ENCODE assay signal across 8 mouse cellular contexts in the genomic region with DNA sequence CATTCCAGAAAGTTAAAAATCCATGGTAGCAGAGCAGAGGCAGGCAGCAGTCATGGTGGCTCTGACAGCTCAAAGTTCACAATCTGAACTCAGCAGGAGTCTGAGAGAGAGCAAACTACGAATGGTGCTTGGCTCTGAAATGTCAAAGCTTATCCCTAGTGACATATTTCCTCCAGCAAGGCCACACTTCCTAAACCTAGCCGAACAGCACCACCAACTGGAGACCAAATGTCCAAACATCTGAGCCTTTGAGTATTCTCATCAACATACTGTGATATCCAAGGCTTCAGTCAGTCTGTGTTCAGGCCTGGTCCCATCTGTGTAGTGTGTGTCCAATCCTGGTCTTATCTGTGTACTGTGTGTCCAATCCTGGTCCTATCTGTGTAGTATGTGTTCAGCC. TPM values are rescaled to one million over a fixed set of nuclear protein-coding genes. Genes with fewer than 3 reads are reported as not detected.
DNase-seq lines count a peak whose midpoint lies in the region; ATAC-seq lines count a peak whose summit lies in the region.

No protein-coding gene starts in this region.

- H3K36me3 ChIP-seq in limb, embryonic 13.5 days, result peaks cover 6% of the 10 kb centered on the region; the same call in 1 of the 2 replicates
- H3K36me3 ChIP-seq in splenic B cell, adult 2 months (ENCODE audit: control insufficient read depth, insufficient read depth, low read length, poor library complexity, severe bottlenecking), result no peaks in the 10 kb centered on the region

- ATAC-seq in limb, embryonic 13.5 days (ENCODE audit: low FRiP score, low read depth), result peak; percentile 52; the same call in 1 of the 2 replicates

- H3K4me2 ChIP-seq in limb, embryonic 13.5 days (replicated peaks), result no peak overlapping the region

- H3K9ac ChIP-seq in limb, embryonic 13.5 days, result no peak overlapping the region

- WGBS in limb, embryonic 13.5 days, result 46% methylated on average over 2 of the region's 2 CpGs

- H3K4me3 ChIP-seq in limb, embryonic 13.5 days, result no peak overlapping the region

- no peaks in the 10 kb centered on the region for H3K4me1 ChIP-seq in limb, embryonic 13.5 days

- H3K27ac ChIP-seq in limb, embryonic 13.5 days, result no peak overlapping the region

- H3K27me3 ChIP-seq in limb, embryonic 13.5 days, result no peaks in the 10 kb centered on the region
- H3K27me3 ChIP-seq in splenic B cell, adult 2 months (ENCODE audit: control insufficient read depth, insufficient read depth, low read length, poor library complexity, severe bottlenecking), result no peaks in the 10 kb centered on the region

- DNase-seq in cerebellum, postnatal 10 days, result peak; percentile 22 to 23
- no peak for DNase-seq in cerebellum, adult 11 months
- DNase-seq in ovary, postnatal 14 days (ENCODE audit: low spot score), result peak; percentile 3
- no peak for DNase-seq in ovary, postnatal 36 days (ENCODE audit: low spot score)
- DNase-seq in forelimb bud, embryonic 11.5 days (ENCODE audit: low read depth, low spot score), result peak; percentile 8
- peak; percentile 56 for DNase-seq in splenic B cell, adult 2 months (ENCODE audit: low read depth, low spot score)
- DNase-seq in gastrocnemius, postnatal 10 days, result no peak

- no peaks in the 10 kb centered on the region for H3K9me3 ChIP-seq in limb, embryonic 13.5 days

RNA-seq across cellular contexts. Expression of a gene that starts 49.4 kb away (rescaled TPM):
- 2.9 and 4.1 TPM in 2 replicates for polyA plus RNA-seq in limb, embryonic 13.5 days (2015; fragmentation: Nextera tagmentation; extraction: Ambion mirVana)
- 1 to 10 TPM in 1 of 2 experiments, under 1 TPM in 1; 0.82 to 1.6 TPM for total RNA-seq in gastrocnemius, postnatal 10 days (2021)

Comparison
In these comparisons a context has a peak if more than half of its experiments do, and no peak if none do; other contexts are left out.
1. DNase-seq: peak in cerebellum, postnatal 10 days (2 of 2), ovary, postnatal 14 days (single experiment), forelimb bud, embryonic 11.5 days (single experiment) and splenic B cell, adult 2 months (single experiment); none in cerebellum, adult 11 months (single experiment), ovary, postnatal 36 days (single experiment) and gastrocnemius, postnatal 10 days (single experiment).